Mouse (Mus musculus) CH12.LX (cell line): ENCODE data around the gene Ldlrad3. TPM values are rescaled to one million over a fixed set of nuclear protein-coding genes. Genes with fewer than 3 reads are reported as not detected.

ENCODE experiments used
- DNase-seq: peaks from one replicate; pipeline ENCODE4 v3.0.0-alpha.2; 2013; ENCODE audit errors: extremely low read depth
- H3K27ac ChIP-seq: 2 replicates; pipeline ENCODE4 v1.5.1; 2012; ENCODE audit warnings: low read depth, mild to moderate bottlenecking, control low read depth, moderate library complexity; ENCODE audit not compliant: insufficient read depth
- H3K27me3 ChIP-seq: replicated peaks from 2 replicates; pipeline ENCODE3; 2012; ENCODE audit warnings: inconsistent platforms
- H3K36me3 ChIP-seq, 2 experiments: replicated peaks in 1 of 2; 2 replicates each; pipeline versions ENCODE3 to v1.6.1; 2012; ENCODE audit warnings: inconsistent platforms in 1 of 2, low read length in 1 of 2, mild to moderate bottlenecking in 1 of 2, mixed read lengths in 1 of 2, moderate library complexity in 1 of 2; ENCODE audit not compliant: control insufficient read depth in 1 of 2, insufficient read depth in 1 of 2
- H3K4me1 ChIP-seq, 2 experiments: 2 replicates each; pipeline ENCODE4 v1.6.1; 2012; ENCODE audit warnings: inconsistent platforms in 1 of 2, moderate library complexity in 1 of 2; ENCODE audit not compliant: insufficient read depth in 2 of 2, control insufficient read depth in 1 of 2
- H3K4me2 ChIP-seq: 2 replicates; pipeline ENCODE4 v1.6.1; 2012; ENCODE audit warnings: low read depth, mild to moderate bottlenecking, control low read depth; ENCODE audit not compliant: poor library complexity, insufficient read depth, severe bottlenecking
- H3K4me3 ChIP-seq, 3 experiments: fragments of 150-350 bp in 1 of 3; sonication (generic) in 1 of 3; replicated peaks in 1 of 3; 2 replicates each; pipeline versions ENCODE3 to v1.5.1; 2011 to 2012; ENCODE audit warnings: low read depth in 2 of 3, low read length in 2 of 3, mild to moderate bottlenecking in 2 of 3, moderate library complexity in 2 of 3, control low read depth in 1 of 3, improper control_type of control experiment in 1 of 3, inconsistent platforms in 1 of 3, mixed read lengths in 1 of 3; ENCODE audit not compliant: poor library complexity in 1 of 3
- H3K79me2 ChIP-seq: replicated peaks from 2 replicates; pipeline ENCODE4 v1.6.1; 2012; ENCODE audit warnings: mild to moderate bottlenecking, moderate library complexity; ENCODE audit not compliant: control insufficient read depth, poor library complexity, insufficient read depth, severe bottlenecking; ENCODE audit errors: extremely low read depth
- H3K9ac ChIP-seq: 2 replicates; pipeline ENCODE4 v1.6.1; 2012; ENCODE audit warnings: low read depth, mild to moderate bottlenecking, control low read depth, moderate library complexity; ENCODE audit not compliant: insufficient read depth
- H3K9me3 ChIP-seq: replicated peaks from 2 replicates; pipeline ENCODE3; 2012; ENCODE audit warnings: low read length, inconsistent platforms, mixed read lengths
- CTCF ChIP-seq, 2 experiments: IDR thresholded peaks in 1 of 2; conservative IDR thresholded peaks in 1 of 2; 2 replicates each; pipeline ENCODE4 v1.5.1; 2011 to 2012; ENCODE audit warnings: low read depth in 2 of 2, low read length in 2 of 2, improper control_type of control experiment in 1 of 2, inconsistent platforms in 1 of 2, mild to moderate bottlenecking in 1 of 2, moderate library complexity in 1 of 2
- ELF1 ChIP-seq: IDR thresholded peaks from 2 replicates; pipeline ENCODE4 v1.6.1; 2014; ENCODE audit warnings: low read depth, mild to moderate bottlenecking, inconsistent platforms, low read length, improper control_type of control experiment
- GABPA ChIP-seq: IDR thresholded peaks from 2 replicates; pipeline ENCODE4 v1.6.1; 2012; ENCODE audit warnings: low read depth, low read length, improper control_type of control experiment, inconsistent platforms; ENCODE audit not compliant: insufficient replicate concordance
- HCFC1 ChIP-seq: IDR thresholded peaks from 2 replicates; pipeline ENCODE4 v1.6.1; 2012; ENCODE audit warnings: low read depth, mild to moderate bottlenecking, inconsistent platforms, low read length, improper control_type of control experiment
- IRF4 ChIP-seq: IDR thresholded peaks from 2 replicates; pipeline ENCODE4 v1.6.1; 2014; ENCODE audit warnings: low read depth, mild to moderate bottlenecking, inconsistent platforms, low read length, improper control_type of control experiment
- JUN ChIP-seq: IDR thresholded peaks from 2 replicates; pipeline ENCODE4 v1.6.1; 2011; ENCODE audit warnings: low read depth, mild to moderate bottlenecking, low read length, improper control_type of control experiment, moderate library complexity; ENCODE audit not compliant: insufficient read depth
- JUND ChIP-seq: conservative IDR thresholded peaks from 2 replicates; pipeline ENCODE4 v1.6.1; 2011; ENCODE audit warnings: low read depth, low read length, improper control_type of control experiment
- KAT2A ChIP-seq: IDR thresholded peaks from 2 replicates; pipeline ENCODE4 v1.6.1; 2012; ENCODE audit warnings: low read length, improper control_type of control experiment, inconsistent platforms; ENCODE audit not compliant: insufficient replicate concordance
- MAZ ChIP-seq: IDR thresholded peaks from 2 replicates; pipeline ENCODE4 v1.6.1; 2012; ENCODE audit warnings: low read depth, mild to moderate bottlenecking, inconsistent platforms, low read length, improper control_type of control experiment, moderate library complexity
- MYC ChIP-seq: IDR thresholded peaks from 2 replicates; pipeline ENCODE4 v1.6.1; 2011; ENCODE audit warnings: low read depth, mild to moderate bottlenecking, improper control_type of control experiment, low read length
- NELFE ChIP-seq: IDR thresholded peaks from 2 replicates; pipeline ENCODE4 v1.6.1; 2011; ENCODE audit warnings: low read depth, low read length, improper control_type of control experiment
- NRF1 ChIP-seq: IDR thresholded peaks from 2 replicates; pipeline ENCODE4 v1.6.1; 2014; ENCODE audit warnings: low read depth, mild to moderate bottlenecking, inconsistent platforms, low read length, improper control_type of control experiment, moderate library complexity
- PAX5 ChIP-seq: IDR thresholded peaks from 2 replicates; pipeline ENCODE4 v1.6.1; 2012; ENCODE audit warnings: low read length, inconsistent platforms, mixed read lengths
- POLR2A ChIP-seq: IDR thresholded peaks from 2 replicates; pipeline ENCODE4 v1.6.1; 2011; ENCODE audit warnings: low read depth, mild to moderate bottlenecking, improper control_type of control experiment, low read length
- RCOR1 ChIP-seq: conservative IDR thresholded peaks from 2 replicates; pipeline ENCODE4 v1.6.1; 2012; ENCODE audit warnings: low read depth, mild to moderate bottlenecking, inconsistent platforms, low read length, improper control_type of control experiment
- SIN3A ChIP-seq: IDR thresholded peaks from 2 replicates; pipeline ENCODE4 v1.6.1; 2012; ENCODE audit warnings: low read length, improper control_type of control experiment, inconsistent platforms
- USF1 ChIP-seq: IDR thresholded peaks from 2 replicates; pipeline ENCODE4 v1.6.1; 2014; ENCODE audit warnings: low read depth, mild to moderate bottlenecking, inconsistent platforms, low read length, improper control_type of control experiment
- USF2 ChIP-seq: conservative IDR thresholded peaks from 2 replicates; pipeline ENCODE4 v1.6.1; 2011; ENCODE audit warnings: low read depth, low read length, improper control_type of control experiment
- ZC3H11A ChIP-seq: IDR thresholded peaks from 2 replicates; pipeline ENCODE4 v1.6.1; 2012; ENCODE audit warnings: low read depth, mild to moderate bottlenecking, inconsistent platforms, low read length, improper control_type of control experiment
- ZNF384 ChIP-seq: IDR thresholded peaks from 2 replicates; pipeline ENCODE4 v1.6.1; 2012; ENCODE audit warnings: low read depth, low read length, improper control_type of control experiment, inconsistent platforms
- dilution Hi-C: fragments of 300-500 bp; cut with MboI; formaldehyde crosslinking; loops from 2 replicates; pipeline ENCODE4 v1.14.3; 2020; ENCODE audit warnings: low sequenced_read_pairs; ENCODE audit not compliant: extremely low pct_unique_long_range_greater_than_20kb, extremely low pct_ligation_motif_present
- in situ Hi-C: fragments of 300-500 bp; cut with MboI; formaldehyde crosslinking; loops from 3 replicates; pipeline ENCODE4 v1.14.3; 2019; ENCODE audit warnings: low sequenced_read_pairs, low pct_ligation_motif_present, low pct_unique_long_range_greater_than_20kb, mixed read lengths
- polyA plus RNA-seq: library from polyadenylated mRNA; unstranded; fragments of >175 nt; gene quantifications from 2 replicates; pipeline ENCODE4 v1.2.1, GENCODE M21; 2012; ENCODE audit warnings: low read depth; ENCODE audit not compliant: insufficient read length
- total RNA-seq, 2 experiments: library from RNA; depleted of rRNA; stranded (reverse); fragments of 300-350 nt in 1 of 2; fragments of >200 nt in 1 of 2; gene quantifications; 2 replicates each; pipeline ENCODE4 v1.2.3; 2012 to 2014

Gene Ldlrad3
- total and polyA plus RNA-seq, 3 experiments = 0.30 to 2.7 (median 2.1) TPM

- Histone ChIP-seq H3K4me1 (no peaks in the 10 kb centered on the region), H3K79me2 (no peaks in the 10 kb centered on the region), H3K36me3 (no peaks in the 10 kb centered on the region), H3K4me3 (no peak overlapping the region), H3K4me2 (no peak overlapping the region), H3K9ac (no peak overlapping the region), H3K27me3 (no peaks in the 10 kb centered on the region), H3K9me3 (no peaks in the 10 kb centered on the region), H3K27ac (no peak overlapping the region)
- dilution Hi-C loops = no loop called here
- in situ Hi-C loops = no loop called here
- DNase-seq = no peak
- TF ChIP-seq KAT2A (no peak), ZC3H11A (no peak), NRF1 (no peak), SIN3A (no peak), USF1 (no peak), NELFE (no peak), ZNF384 (no peak), PAX5 (no peak), POLR2A (no peak), RCOR1 (no peak), CTCF (conservative IDR thresholded peaks at IDR 0.05 in 1 of 2, IDR thresholded peaks at IDR 0.05 in 1 of 2; ENCODE audit: low read depth in 2 of 2, low read length in 2 of 2) (no peak), ELF1 (no peak), JUN (no peak), MYC (no peak), HCFC1 (no peak), MAZ (no peak), IRF4 (no peak), GABPA (no peak), USF2 (no peak)
Measured at GRCm38 (mm10) chr2:102113323-102113722, 72.9 kb downstream of the Ldlrad3 start.

- Histone ChIP-seq H3K79me2 (no peaks in the 10 kb centered on the region), H3K27ac (no peak overlapping the region), H3K9ac (no peak overlapping the region), H3K4me2 (no peak overlapping the region), H3K4me3 (no peak overlapping the region)
- dilution Hi-C loops = no loop called here
- DNase-seq = no peak
- TF ChIP-seq JUND (no peak), IRF4 (no peak), ELF1 (no peak), POLR2A (no peak)
- TF ChIP-seq, all 38 proteins: peak for 0
- H3K27me3 ChIP-seq = no peaks in the 10 kb centered on the region
- no peaks in the 10 kb centered on the region for H3K36me3 ChIP-seq
- H3K9me3 ChIP-seq = no peaks in the 10 kb centered on the region
- in situ Hi-C loops = no loop called here
- H3K4me1 ChIP-seq = no peaks in the 10 kb centered on the region
Measured at GRCm38 (mm10) chr2:102111906-102112499, 74.2 kb downstream of the Ldlrad3 start.
